Mouse (Mus musculus): ENCODE measurements around the gene Mboat1. TPM values are rescaled to one million over a fixed set of nuclear protein-coding genes. Genes with fewer than 3 reads are reported as not detected.

Mboat1 gene
- polyA plus RNA-seq, 1 experiment from 2014 or later = 30.7 TPM

Other genes with a start within 250 kb of the Mboat1 start
- 14.6 and 15.8 TPM in 2 replicates for gene E2f3, start 150.4 kb upstream of the Mboat1 start, polyA plus RNA-seq (2015; fragmentation: Nextera tagmentation; extraction: Ambion mirVana)
- 15.0 and 16.3 TPM in 2 replicates for gene Agtr1a, start 200.0 kb downstream of the Mboat1 start, polyA plus RNA-seq (2015; fragmentation: Nextera tagmentation; extraction: Ambion mirVana)

All from kidney, embryonic 16.5 days (tissue).